Mouse (Mus musculus) MEL (cell line): ENCODE measurements around the gene Sipa1l2. TPM values are rescaled to one million over a fixed set of nuclear protein-coding genes. Genes with fewer than 3 reads are reported as not detected.

Experiments
- DNase-seq: peaks from one replicate; pipeline ENCODE4 v3.0.0; 2011; ENCODE audit warnings: low read depth, low spot score
- H3K27ac ChIP-seq: 2 replicates; pipeline ENCODE4 v1.5.1; 2012; ENCODE audit warnings: low read depth, mild to moderate bottlenecking, control low read depth, low read length, moderate library complexity; ENCODE audit not compliant: control insufficient read depth
- H3K27me3 ChIP-seq, 2 experiments: fragments of 150-350 bp in 1 of 2; sonication (generic) in 1 of 2; 2 replicates each; pipeline ENCODE4 v1.6.1; 2012; ENCODE audit warnings: low read length in 2 of 2, mild to moderate bottlenecking in 2 of 2, improper control_type of control experiment in 1 of 2, moderate library complexity in 1 of 2; ENCODE audit not compliant: insufficient read depth in 2 of 2, control insufficient read depth in 1 of 2
- H3K36me3 ChIP-seq, 2 experiments: 2 replicates each; pipeline ENCODE4 v1.6.1; 2012 to 2014; ENCODE audit warnings: low read length in 2 of 2, improper control_type of control experiment in 1 of 2, inconsistent platforms in 1 of 2, mild to moderate bottlenecking in 1 of 2; ENCODE audit not compliant: insufficient read depth in 2 of 2, control insufficient read depth in 1 of 2
- H3K4me1 ChIP-seq, 2 experiments: fragments of 150-350 bp in 1 of 2; sonication (generic) in 1 of 2; 2 replicates each; pipeline ENCODE4 v1.6.1; 2012; ENCODE audit warnings: low read length in 2 of 2, improper control_type of control experiment in 1 of 2, mild to moderate bottlenecking in 1 of 2; ENCODE audit not compliant: insufficient read depth in 2 of 2, control insufficient read depth in 1 of 2
- H3K4me3 ChIP-seq, 2 experiments: fragments of 150-350 bp in 1 of 2; sonication (generic) in 1 of 2; 2 replicates each; pipeline ENCODE4 v1.5.1; 2012; ENCODE audit warnings: low read depth in 2 of 2, low read length in 2 of 2, mild to moderate bottlenecking in 2 of 2, moderate library complexity in 2 of 2, control low read depth in 1 of 2, improper control_type of control experiment in 1 of 2; ENCODE audit not compliant: control insufficient read depth in 1 of 2, insufficient read depth in 1 of 2
- H3K79me2 ChIP-seq: 2 replicates; pipeline ENCODE4 v1.6.1; 2012; ENCODE audit warnings: mild to moderate bottlenecking, low read length, moderate library complexity; ENCODE audit not compliant: control insufficient read depth, poor library complexity, insufficient read depth
- H3K9ac ChIP-seq: 2 replicates; pipeline ENCODE4 v1.6.1; 2012; ENCODE audit warnings: low read depth, mild to moderate bottlenecking, control low read depth, low read length, moderate library complexity; ENCODE audit not compliant: control insufficient read depth, poor library complexity, severe bottlenecking
- H3K9me3 ChIP-seq: fragments of 150-350 bp; sonication (generic); replicated peaks from 2 replicates; pipeline ENCODE4 v1.6.1; 2012; ENCODE audit warnings: mild to moderate bottlenecking, low read length, improper control_type of control experiment, moderate library complexity; ENCODE audit not compliant: insufficient read depth
- EP300 ChIP-seq, 2 experiments: IDR thresholded peaks; 2 replicates each; pipeline ENCODE4 v1.6.1; 2011; ENCODE audit warnings: improper control_type of control experiment in 2 of 2, low read length in 2 of 2, low read depth in 1 of 2, mild to moderate bottlenecking in 1 of 2
- GABPA ChIP-seq: IDR thresholded peaks from 2 replicates; pipeline ENCODE4 v1.6.1; 2012; ENCODE audit warnings: low read depth, mild to moderate bottlenecking, inconsistent platforms, low read length, improper control_type of control experiment, moderate library complexity
- JUND ChIP-seq: IDR thresholded peaks from 2 replicates; pipeline ENCODE4 v1.6.1; 2011; ENCODE audit warnings: low read depth, mild to moderate bottlenecking, improper control_type of control experiment, low read length
- KAT2A ChIP-seq: conservative IDR thresholded peaks from 2 replicates; pipeline ENCODE4 v1.6.1; 2012; ENCODE audit warnings: low read depth, low read length, improper control_type of control experiment, inconsistent platforms
- MAFK ChIP-seq: IDR thresholded peaks from 2 replicates; pipeline ENCODE4 v1.6.1; 2011; ENCODE audit warnings: low read depth, mild to moderate bottlenecking, low read length, improper control_type of control experiment, borderline replicate concordance
- MAZ ChIP-seq: IDR thresholded peaks from 2 replicates; pipeline ENCODE4 v1.6.1; 2012; ENCODE audit warnings: low read depth, mild to moderate bottlenecking, inconsistent platforms, low read length, improper control_type of control experiment
- NRF1 ChIP-seq: IDR thresholded peaks from 2 replicates; pipeline ENCODE4 v1.6.1; 2014; ENCODE audit warnings: low read depth, mild to moderate bottlenecking, inconsistent platforms, low read length, improper control_type of control experiment, moderate library complexity; ENCODE audit not compliant: poor library complexity, insufficient read depth, severe bottlenecking
- POLR2A ChIP-seq, 2 experiments: IDR thresholded peaks; 2 replicates each; pipeline ENCODE4 v1.6.1; 2011 to 2012; ENCODE audit warnings: low read length in 2 of 2, mild to moderate bottlenecking in 2 of 2, control low read depth in 1 of 2, improper control_type of control experiment in 1 of 2, low read depth in 1 of 2, moderate library complexity in 1 of 2; ENCODE audit not compliant: control insufficient read depth in 1 of 2, insufficient read depth in 1 of 2, poor library complexity in 1 of 2
- TCF12 ChIP-seq: IDR thresholded peaks from 2 replicates; pipeline ENCODE4 v1.6.1; 2014; ENCODE audit warnings: low read depth, mild to moderate bottlenecking, inconsistent platforms, low read length, improper control_type of control experiment, moderate library complexity
- USF1 ChIP-seq: IDR thresholded peaks from 2 replicates; pipeline ENCODE4 v1.6.1; 2014; ENCODE audit warnings: low read depth, mild to moderate bottlenecking, inconsistent platforms, low read length, improper control_type of control experiment, moderate library complexity
- ZNF384 ChIP-seq: IDR thresholded peaks from 2 replicates; pipeline ENCODE4 v1.6.1; 2012; ENCODE audit warnings: low read depth, mild to moderate bottlenecking, inconsistent platforms, low read length, improper control_type of control experiment
- polyA plus RNA-seq, 2 experiments: library from polyadenylated mRNA; stranded (reverse) in 1 of 2; unstranded in 1 of 2; fragments of >175 nt in 1 of 2; fragments of >200 nt in 1 of 2; gene quantifications; 2 replicates each; pipeline versions ENCODE4 v1.2.1 to v1.2.4; 2012; ENCODE audit warnings: low replicate concordance in 2 of 2, low read depth in 1 of 2; ENCODE audit not compliant: insufficient read length in 2 of 2, insufficient read depth in 1 of 2, missing spikeins in 1 of 2
- total RNA-seq: library from RNA; depleted of rRNA; stranded (reverse); fragments of 300-350 nt; gene quantifications from 2 replicates; pipeline ENCODE4 v1.2.3, GENCODE M21; 2012; rRNA removed

The Sipa1l2 gene
- not detected in 2 replicates for total RNA-seq
- polyA plus RNA-seq = not detected

GRCm38 (mm10) chr8:125569533-125570365 lies at the start of gene Sipa1l2:
Gene Sipa1l2 (minus strand): TSS chr8:125569808.
- no peaks in the 10 kb centered on the region; the same call in 1 of the 2 replicates for H3K9me3 ChIP-seq
- H3K36me3 ChIP-seq = no peaks in the 10 kb centered on the region
- H3K9ac ChIP-seq = no peak within 1 kb of the TSS
- no peaks in the 10 kb centered on the region for H3K79me2 ChIP-seq
- no peaks in the 10 kb centered on the region for H3K27me3 ChIP-seq
- no peak within 1 kb of the TSS for H3K4me3 ChIP-seq
- TF ChIP-seq TCF12 = no peak
- TF ChIP-seq GABPA = no peak
- TF ChIP-seq POLR2A (IDR thresholded peaks at IDR 0.05; ENCODE audit: control insufficient read depth in 1 of 2, insufficient read depth in 1 of 2, low read depth in 1 of 2, low read length in 2 of 2, poor library complexity in 1 of 2) = peak in 1 of 2 experiments; percentile 17; a peak in 1 of 4 replicates
- no peak for TF ChIP-seq ZNF384
- H3K4me1 ChIP-seq = no peaks in the 10 kb centered on the region
- H3K27ac ChIP-seq = no peak within 1 kb of the TSS
- no peak for DNase-seq

GRCm38 (mm10) chr8:125618543-125619335 lies 49.1 kb upstream of the Sipa1l2 start:
- H3K36me3 ChIP-seq = no peaks in the 10 kb centered on the region
- no peak for DNase-seq
- no peak overlapping the region for H3K27ac ChIP-seq
- H3K9me3 ChIP-seq = no peaks in the 10 kb centered on the region
- H3K79me2 ChIP-seq = no peaks in the 10 kb centered on the region
- no peaks in the 10 kb centered on the region for H3K4me1 ChIP-seq
- H3K9ac ChIP-seq = no peak overlapping the region
- H3K4me3 ChIP-seq = no peak overlapping the region
- no peaks in the 10 kb centered on the region for H3K27me3 ChIP-seq
- no peak for TF ChIP-seq MAZ
- no peak for TF ChIP-seq POLR2A (IDR thresholded peaks at IDR 0.05; ENCODE audit: control insufficient read depth in 1 of 2, insufficient read depth in 1 of 2, low read depth in 1 of 2, low read length in 2 of 2, poor library complexity in 1 of 2)
- no peak for TF ChIP-seq KAT2A
- no peak for TF ChIP-seq USF1
- no peak for TF ChIP-seq ZNF384
- TF ChIP-seq TCF12 = no peak

- no peaks in the 10 kb centered on the region for H3K9me3 ChIP-seq
- no peak for DNase-seq
These were observed 47.3 kb upstream of the Sipa1l2 start for GRCm38 (mm10) chr8:125616935-125617334.

More at GRCm38 (mm10) chr8:125616935-125617334, 47.3 kb upstream of the Sipa1l2 start:
- H3K4me3 ChIP-seq = no peak overlapping the region
- no peak for TF ChIP-seq JUND
- no peak for TF ChIP-seq EP300 (IDR thresholded peaks at IDR 0.05; ENCODE audit: low read depth in 1 of 2, low read length in 2 of 2)
- no peak for TF ChIP-seq MAFK
- TF ChIP-seq TCF12 = no peak
- no peak for TF ChIP-seq NRF1
- TF ChIP-seq, all 39 proteins: peak for 0
- H3K36me3 ChIP-seq = no peaks in the 10 kb centered on the region
- H3K27ac ChIP-seq = no peak overlapping the region
- no peak overlapping the region for H3K9ac ChIP-seq
- H3K79me2 ChIP-seq = no peaks in the 10 kb centered on the region
- no peaks in the 10 kb centered on the region for H3K4me1 ChIP-seq
- H3K27me3 ChIP-seq = no peaks in the 10 kb centered on the region
